Mouse (Mus musculus): ENCODE measurements around the gene Olfr706.
"Not testable (repeated sequence)": the region's sequence is repeated elsewhere in the genome, so short reads cannot be mapped to it uniquely, and the experiment has no call there.

Gene Olfr706

DNA sequence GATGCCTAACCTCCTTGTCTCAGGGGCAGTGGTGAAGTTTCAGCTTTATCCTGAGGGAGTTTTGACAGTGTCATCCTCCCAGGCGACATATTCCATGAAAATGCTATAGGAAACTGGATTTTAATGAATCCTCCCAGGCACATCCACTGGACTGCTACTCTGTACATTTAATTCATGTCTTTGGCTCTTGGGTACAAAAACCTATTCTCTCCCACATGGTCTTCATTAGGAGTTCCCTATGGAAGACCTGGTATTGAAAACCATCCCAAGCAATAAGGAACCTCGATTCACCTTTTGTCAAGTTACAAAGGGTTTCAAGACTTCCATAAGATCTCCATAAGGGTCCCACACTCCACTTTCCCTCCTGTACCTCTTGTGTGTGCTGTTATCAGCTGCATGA, at the start of gene Olfr706:
Gene Olfr706 (minus strand): TSS at position 101 of the 400 bp plus-strand sequence.
- no peaks in the 10 kb centered on the region for H3K36me3 ChIP-seq (ENCODE audit: insufficient read depth, low read length)
- H3K4me1 ChIP-seq (replicated peaks; ENCODE audit: low read depth, low read length): no peaks in the 10 kb centered on the region
- no peaks in the 10 kb centered on the region for H3K9me3 ChIP-seq (ENCODE audit: low read length)
- no peak within 1 kb of the TSS for H3K4me3 ChIP-seq (replicated peaks; ENCODE audit: low read length)
- no peaks in the 10 kb centered on the region for H3K27me3 ChIP-seq (ENCODE audit: insufficient read depth, low read length)
- TF ChIP-seq NANOG (IDR thresholded peaks at IDR 0.05; ENCODE audit: borderline replicate concordance, low read length): no peak
- no peak for TF ChIP-seq CTCF (conservative IDR thresholded peaks at IDR 0.05; ENCODE audit: low read length)
- TF ChIP-seq POU5F1 (IDR thresholded peaks at IDR 0.05; ENCODE audit: borderline replicate concordance, low read length): no peak

DNA sequence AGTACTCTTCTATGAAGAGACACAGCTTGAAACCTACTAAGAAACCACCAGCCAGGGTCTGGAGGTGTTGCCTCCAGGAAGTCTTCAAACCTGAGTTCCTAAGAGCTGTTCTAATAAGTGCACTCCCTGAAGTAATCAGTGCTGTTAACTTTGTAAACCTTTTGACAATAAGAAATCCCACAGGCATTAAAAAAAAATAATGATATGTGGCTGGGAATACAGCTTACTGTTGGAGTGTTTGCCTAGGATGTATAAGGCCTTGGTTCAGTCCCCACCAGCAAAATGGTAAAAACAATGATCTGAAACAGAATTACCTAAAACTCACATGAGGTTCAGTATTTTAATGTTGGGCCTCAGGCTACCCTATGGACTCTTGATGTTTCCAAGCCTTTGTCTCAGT, 44.2 kb upstream of the Olfr706 start, which contains the start of gene Olfr709-ps1:
Gene Olfr709-ps1 (minus strand): TSS at position 101 of the 400 bp plus-strand sequence.
- Histone ChIP-seq H3K4me3 (replicated peaks; ENCODE audit: low read length) (no peak within 1 kb of the TSS), H3K27me3 (ENCODE audit: insufficient read depth, low read length) (no peaks in the 10 kb centered on the region), H3K36me3 (ENCODE audit: insufficient read depth, low read length) (no peaks in the 10 kb centered on the region), H3K4me1 (replicated peaks; ENCODE audit: low read depth, low read length) (no peaks in the 10 kb centered on the region), H3K9me3 (ENCODE audit: low read length) (no peaks in the 10 kb centered on the region)
- no peak for TF ChIP-seq NANOG (IDR thresholded peaks at IDR 0.05; ENCODE audit: borderline replicate concordance, low read length)
- no peak for TF ChIP-seq POU5F1 (IDR thresholded peaks at IDR 0.05; ENCODE audit: borderline replicate concordance, low read length)
- no peak for TF ChIP-seq CTCF (conservative IDR thresholded peaks at IDR 0.05; ENCODE audit: low read length)

- H3K27me3 ChIP-seq (ENCODE audit: insufficient read depth, low read length); H3K4me1 ChIP-seq (replicated peaks; ENCODE audit: low read depth, low read length); H3K9me3 ChIP-seq (ENCODE audit: low read length); H3K4me3 ChIP-seq (replicated peaks; ENCODE audit: low read length); H3K36me3 ChIP-seq (ENCODE audit: insufficient read depth, low read length): not testable (repeated sequence)
These were observed 33.0 kb upstream of the Olfr706 start for GRCm38 (mm10) chr7:106920961-106921360.

DNA sequence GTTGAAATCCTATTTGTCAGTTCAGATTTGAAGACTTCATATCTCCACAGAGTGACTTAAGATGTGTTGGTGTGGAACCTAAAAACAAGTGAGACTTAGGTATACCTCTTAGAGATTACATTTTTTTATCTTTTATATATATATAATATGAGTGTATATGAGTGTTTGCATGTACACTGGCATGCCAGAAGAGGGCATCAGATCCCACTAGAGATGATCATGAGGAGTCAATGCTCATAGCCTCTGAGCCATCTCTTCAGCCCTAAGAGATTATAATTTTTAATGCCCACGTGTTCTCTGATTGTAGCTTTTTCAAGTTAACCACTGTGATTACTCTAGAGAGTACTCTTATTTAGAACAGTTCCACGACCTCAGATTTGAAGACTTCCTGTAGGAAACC, 19.7 kb upstream of the Olfr706 start, which contains the start of gene Olfr1532-ps1:
Gene Olfr1532-ps1 (plus strand): TSS at position 326 of the 400 bp plus-strand sequence.
- H3K4me3 ChIP-seq (replicated peaks; ENCODE audit: low read length): no peak within 1 kb of the TSS
- H3K27me3 ChIP-seq (ENCODE audit: insufficient read depth, low read length): no peaks in the 10 kb centered on the region
- H3K36me3 ChIP-seq (ENCODE audit: insufficient read depth, low read length): no peaks in the 10 kb centered on the region
- no peaks in the 10 kb centered on the region for H3K9me3 ChIP-seq (ENCODE audit: low read length)
- TF ChIP-seq NANOG (IDR thresholded peaks at IDR 0.05; ENCODE audit: borderline replicate concordance, low read length) (no peak), CTCF (conservative IDR thresholded peaks at IDR 0.05; ENCODE audit: low read length) (no peak), POU5F1 (IDR thresholded peaks at IDR 0.05; ENCODE audit: borderline replicate concordance, low read length) (no peak)
- no peaks in the 10 kb centered on the region for H3K4me1 ChIP-seq (replicated peaks; ENCODE audit: low read depth, low read length)

DNA sequence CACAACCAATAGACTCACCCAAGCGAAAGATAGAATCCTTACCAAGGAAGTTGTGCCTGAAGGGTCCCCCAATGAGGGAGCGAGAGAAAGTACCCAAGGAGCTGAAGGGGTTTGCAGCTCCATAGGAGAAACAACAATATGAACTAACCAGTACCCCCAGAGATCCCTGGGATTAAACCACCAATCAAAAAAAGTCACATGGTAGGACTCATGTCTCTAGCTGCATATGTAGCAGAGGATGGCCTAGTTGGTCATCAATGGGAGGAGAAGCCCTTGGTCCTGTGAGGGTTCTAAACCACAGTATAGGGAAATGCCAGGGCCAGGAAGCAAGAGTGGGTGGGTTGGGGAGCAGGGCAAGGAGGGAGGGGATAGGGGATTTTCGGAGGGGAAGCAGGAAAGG, 13.2 kb upstream of the Olfr706 start, which contains the start of gene Olfr707:
Gene Olfr707 (minus strand): TSS at position 101 of the 400 bp plus-strand sequence.
- H3K4me3 ChIP-seq (replicated peaks; ENCODE audit: low read length); H3K4me1 ChIP-seq (replicated peaks; ENCODE audit: low read depth, low read length); H3K27me3 ChIP-seq (ENCODE audit: insufficient read depth, low read length); H3K9me3 ChIP-seq (ENCODE audit: low read length); H3K36me3 ChIP-seq (ENCODE audit: insufficient read depth, low read length): not testable (repeated sequence)

GRCm38 (mm10) chr7:106876791-106877190, 11.2 kb downstream of the Olfr706 start, which contains the start of gene Olfr705:
Gene Olfr705 (minus strand): TSS chr7:106876891.
- no peak for TF ChIP-seq POU5F1 (IDR thresholded peaks at IDR 0.05; ENCODE audit: borderline replicate concordance, low read length)
- Histone ChIP-seq H3K4me1 (replicated peaks; ENCODE audit: low read depth, low read length) (no peaks in the 10 kb centered on the region), H3K9me3 (ENCODE audit: low read length) (no peaks in the 10 kb centered on the region; the same call in 1 of the 2 replicates), H3K27me3 (ENCODE audit: insufficient read depth, low read length) (no peaks in the 10 kb centered on the region; the same call in 1 of the 2 replicates), H3K4me3 (replicated peaks; ENCODE audit: low read length) (no peak within 1 kb of the TSS), H3K36me3 (ENCODE audit: insufficient read depth, low read length) (no peaks in the 10 kb centered on the region)

- Histone ChIP-seq H3K27me3 (ENCODE audit: insufficient read depth, low read length) (no peaks in the 10 kb centered on the region), H3K36me3 (ENCODE audit: insufficient read depth, low read length) (no peaks in the 10 kb centered on the region)
These were observed 25.1 kb downstream of the Olfr706 start, which contains the start of gene Olfr704 for GRCm38 (mm10) chr7:106862885-106863284. Gene Olfr704 (plus strand): TSS chr7:106863185.

DNA sequence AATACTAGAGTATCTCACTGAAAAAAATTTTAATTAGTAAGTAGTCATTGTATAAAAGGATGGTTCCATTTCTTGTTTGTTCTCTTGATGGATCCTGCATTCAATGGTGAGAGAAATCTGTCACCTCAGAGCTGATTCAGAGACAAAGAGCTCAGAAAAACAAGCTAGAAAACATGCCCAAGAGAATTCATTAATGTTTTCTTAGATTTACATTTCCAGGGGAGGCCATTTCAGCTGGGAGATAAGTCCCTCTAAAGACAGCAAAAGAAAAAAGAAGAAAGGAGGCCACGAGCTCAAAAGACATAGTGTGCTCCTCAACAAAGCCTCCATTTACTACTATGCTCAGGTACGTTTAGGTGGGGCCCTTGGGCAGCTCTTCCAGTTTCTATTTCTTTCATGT, 44.9 kb downstream of the Olfr706 start, which contains the start of gene Olfr703:
Gene Olfr703 (plus strand): TSS at position 301 of the 400 bp plus-strand sequence.
- no peaks in the 10 kb centered on the region for H3K36me3 ChIP-seq (ENCODE audit: insufficient read depth, low read length)
- TF ChIP-seq NANOG (IDR thresholded peaks at IDR 0.05; ENCODE audit: borderline replicate concordance, low read length) (no peak), CTCF (conservative IDR thresholded peaks at IDR 0.05; ENCODE audit: low read length) (no peak), POU5F1 (IDR thresholded peaks at IDR 0.05; ENCODE audit: borderline replicate concordance, low read length) (no peak)
- H3K4me1 ChIP-seq (replicated peaks; ENCODE audit: low read depth, low read length): no peaks in the 10 kb centered on the region
- H3K9me3 ChIP-seq (ENCODE audit: low read length): peaks cover 6% of the 10 kb centered on the region; the same call in 1 of the 2 replicates
- H3K27me3 ChIP-seq (ENCODE audit: insufficient read depth, low read length): no peaks in the 10 kb centered on the region
- H3K4me3 ChIP-seq (replicated peaks; ENCODE audit: low read length): no peak within 1 kb of the TSS

More at GRCm38 (mm10) chr7:106862885-106863284, 25.1 kb downstream of the Olfr706 start, which contains the start of gene Olfr704:
- H3K9me3 ChIP-seq (ENCODE audit: low read length): no peaks in the 10 kb centered on the region
- TF ChIP-seq POU5F1 (IDR thresholded peaks at IDR 0.05; ENCODE audit: borderline replicate concordance, low read length) (no peak), CTCF (conservative IDR thresholded peaks at IDR 0.05; ENCODE audit: low read length) (no peak), NANOG (IDR thresholded peaks at IDR 0.05; ENCODE audit: borderline replicate concordance, low read length) (no peak)
- no peaks in the 10 kb centered on the region for H3K4me1 ChIP-seq (replicated peaks; ENCODE audit: low read depth, low read length)
- no peak within 1 kb of the TSS for H3K4me3 ChIP-seq (replicated peaks; ENCODE audit: low read length)

GRCm38 (mm10) chr7:106833793-106834192, 54.2 kb downstream of the Olfr706 start, which contains the start of gene Olfr702:
Gene Olfr702 (minus strand): TSS chr7:106833893.
- Histone ChIP-seq H3K4me1 (replicated peaks; ENCODE audit: low read depth, low read length) (no peaks in the 10 kb centered on the region), H3K27me3 (ENCODE audit: insufficient read depth, low read length) (no peaks in the 10 kb centered on the region), H3K36me3 (ENCODE audit: insufficient read depth, low read length) (no peaks in the 10 kb centered on the region), H3K9me3 (ENCODE audit: low read length) (no peaks in the 10 kb centered on the region), H3K4me3 (replicated peaks; ENCODE audit: low read length) (no peak within 1 kb of the TSS)
- TF ChIP-seq CTCF (conservative IDR thresholded peaks at IDR 0.05; ENCODE audit: low read length): no peak
- TF ChIP-seq POU5F1 (IDR thresholded peaks at IDR 0.05; ENCODE audit: borderline replicate concordance, low read length): no peak
- no peak for TF ChIP-seq NANOG (IDR thresholded peaks at IDR 0.05; ENCODE audit: borderline replicate concordance, low read length)
